Mouse (Mus musculus) embryonic facial prominence, embryonic 14.5 days (tissue): ENCODE results near the gene Carns1. TPM values are rescaled to one million over a fixed set of nuclear protein-coding genes. Genes with fewer than 3 reads are reported as not detected.

Source experiments
- ATAC-seq: fragments of 200-750 bp; cut with Nextera tagmentation; 2 replicates; pipeline ENCODE4 v1.8.0; 2017; ENCODE audit warnings: low read depth, moderate number of reproducible peaks, moderate TSS enrichment
- DNase-seq: peaks from one replicate; pipeline ENCODE4 v3.0.0-alpha.2; 2015; ENCODE audit warnings: low spot score
- H3K27ac ChIP-seq: fragments of 300-500 bp; sonication (generic); replicated peaks from 2 replicates; pipeline ENCODE4 v1.5.1; 2014; ENCODE audit warnings: low read depth, mild to moderate bottlenecking, low read length, moderate library complexity
- H3K27me3 ChIP-seq: fragments of 300-500 bp; sonication (generic); replicated peaks from 2 replicates; pipeline ENCODE4 v1.6.1; 2014; ENCODE audit warnings: low read length; ENCODE audit not compliant: control insufficient read depth, insufficient read depth
- H3K36me3 ChIP-seq: fragments of 300-500 bp; sonication (generic); 2 replicates; pipeline ENCODE4 v1.6.1; 2014; ENCODE audit warnings: low read length, mixed read lengths; ENCODE audit not compliant: control insufficient read depth, insufficient read depth
- H3K4me1 ChIP-seq: fragments of 300-500 bp; sonication (generic); 2 replicates; pipeline ENCODE4 v1.6.1; 2014; ENCODE audit warnings: antibody characterized with exemption, low read length; ENCODE audit not compliant: control insufficient read depth, insufficient read depth
- H3K4me2 ChIP-seq: fragments of 300-500 bp; sonication (generic); 2 replicates; pipeline ENCODE4 v1.6.1; 2014; ENCODE audit warnings: low read depth, mild to moderate bottlenecking, low read length, moderate library complexity, mixed read lengths
- H3K4me3 ChIP-seq: fragments of 300-500 bp; sonication (generic); 2 replicates; pipeline ENCODE4 v1.5.1; 2014; ENCODE audit warnings: low read depth, mild to moderate bottlenecking, low read length
- H3K9ac ChIP-seq: fragments of 300-500 bp; sonication (generic); 2 replicates; pipeline ENCODE4 v1.6.1; 2014; ENCODE audit warnings: low read depth, mild to moderate bottlenecking, low read length, moderate library complexity, mixed read lengths
- H3K9me3 ChIP-seq: fragments of 300-500 bp; sonication (generic); 2 replicates; pipeline ENCODE4 v1.6.1; 2016; ENCODE audit warnings: low read length; ENCODE audit not compliant: control insufficient read depth
- WGBS: fragments of 180-500 bp; shearing (Covaris S2); extraction: QIAGEN DNeasy Blood & Tissue Kit; methylation state at CpG from one replicate; pipeline ENCODE4 v1.1.7; 2014; 5-methylcytosine and 5-hydroxymethylcytosine counted together
- polyA plus RNA-seq: library from polyadenylated mRNA; unstranded; fragments of >200 nt; fragmentation: Nextera tagmentation; extraction: Ambion mirVana; gene quantifications from 2 replicates; pipeline ENCODE4 v1.2.1, GENCODE M21; 2014

Carns1 gene
- polyA plus RNA-seq, 1 experiment from 2014 or later: 4.3 TPM

DNA sequence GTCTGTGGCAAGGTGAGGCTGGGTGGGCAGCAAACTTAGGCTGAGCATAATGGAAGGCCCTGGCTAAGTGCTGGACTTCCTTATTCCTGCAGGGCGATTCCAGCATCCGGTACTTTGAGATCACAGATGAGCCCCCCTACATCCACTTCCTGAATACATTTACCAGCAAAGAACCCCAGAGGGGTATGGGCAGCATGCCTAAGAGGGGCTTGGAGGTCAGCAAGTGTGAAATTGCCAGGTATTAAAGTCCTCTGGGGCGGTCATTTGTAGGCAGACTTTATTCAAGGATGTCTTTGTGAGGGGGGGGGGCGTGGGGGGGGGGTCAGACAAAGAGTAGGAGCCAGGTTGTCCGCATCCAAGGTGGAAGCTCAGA, 23.8 kb downstream of the Carns1 start:
- WGBS: 71% methylated on average over 5 of the region's 5 CpGs
- no peak overlapping the region for H3K27ac ChIP-seq
- no peaks in the 10 kb centered on the region for H3K27me3 ChIP-seq
- H3K4me1 ChIP-seq: peaks cover 11% of the 10 kb centered on the region; the same call in 1 of the 2 replicates
- no peak overlapping the region for H3K9ac ChIP-seq
- no peaks in the 10 kb centered on the region for H3K9me3 ChIP-seq
- peaks cover 46% of the 10 kb centered on the region for H3K36me3 ChIP-seq
- DNase-seq: no peak
- no peak overlapping the region for H3K4me3 ChIP-seq
- no peak overlapping the region for H3K4me2 ChIP-seq
- no peak for ATAC-seq

GRCm38 (mm10) chr19:4150567-4151487, 24.5 kb downstream of the Carns1 start:
- Histone ChIP-seq H3K4me2 (no peak overlapping the region), H3K4me3 (no peak overlapping the region), H3K4me1 (peaks cover 11% of the 10 kb centered on the region; the same call in 1 of the 2 replicates), H3K27me3 (no peaks in the 10 kb centered on the region), H3K9me3 (no peaks in the 10 kb centered on the region), H3K36me3 (peaks cover 40% of the 10 kb centered on the region), H3K9ac (no peak overlapping the region), H3K27ac (no peak overlapping the region)
- ATAC-seq (no peak), DNase-seq (no peak)
- 86% methylated on average over 22 of the region's 22 CpGs for WGBS

GRCm38 (mm10) chr19:4149764-4150461, 25.4 kb downstream of the Carns1 start:
- no peaks in the 10 kb centered on the region for H3K9me3 ChIP-seq
- no peak overlapping the region for H3K27ac ChIP-seq
- no peak overlapping the region for H3K4me2 ChIP-seq
- 93% methylated on average over 16 of the region's 17 CpGs for WGBS
- no peaks in the 10 kb centered on the region for H3K27me3 ChIP-seq
- no peak for ATAC-seq
- H3K4me3 ChIP-seq: no peak overlapping the region
- DNase-seq: no peak
- H3K9ac ChIP-seq: peak overlapping the region; percentile 90; the same call in 1 of the 2 replicates
- H3K4me1 ChIP-seq: peaks cover 11% of the 10 kb centered on the region; the same call in 1 of the 2 replicates
- peaks cover 39% of the 10 kb centered on the region for H3K36me3 ChIP-seq

DNA sequence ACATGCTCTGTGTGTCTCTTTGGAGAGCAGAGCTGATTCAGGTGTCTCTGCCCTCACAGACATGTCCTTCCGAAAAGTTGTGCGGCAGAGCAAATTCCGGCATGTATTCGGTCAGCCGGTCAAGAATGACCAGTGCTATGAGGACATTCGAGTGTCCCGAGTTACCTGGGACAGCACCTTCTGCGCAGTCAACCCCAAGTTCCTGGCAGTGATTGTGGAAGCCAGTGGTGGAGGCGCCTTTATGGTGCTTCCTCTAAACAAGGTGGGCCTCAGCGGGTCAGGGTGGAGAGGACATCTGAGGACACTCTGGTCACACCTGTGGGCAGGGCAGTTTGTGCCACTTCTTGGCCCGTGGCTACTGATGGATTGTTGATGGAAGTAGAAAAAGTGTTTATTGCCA, 26.0 kb downstream of the Carns1 start:
- Histone ChIP-seq H3K36me3 (peaks cover 39% of the 10 kb centered on the region), H3K4me1 (peaks cover 11% of the 10 kb centered on the region; the same call in 1 of the 2 replicates), H3K9me3 (no peaks in the 10 kb centered on the region), H3K27ac (no peak overlapping the region), H3K27me3 (no peaks in the 10 kb centered on the region), H3K4me2 (peak overlapping the region; percentile 75), H3K9ac (peak overlapping the region; percentile 90), H3K4me3 (peak overlapping the region; percentile 87)
- DNase-seq (no peak), ATAC-seq (no peak)
- 86% methylated on average over 11 of the region's 11 CpGs for WGBS

DNA sequence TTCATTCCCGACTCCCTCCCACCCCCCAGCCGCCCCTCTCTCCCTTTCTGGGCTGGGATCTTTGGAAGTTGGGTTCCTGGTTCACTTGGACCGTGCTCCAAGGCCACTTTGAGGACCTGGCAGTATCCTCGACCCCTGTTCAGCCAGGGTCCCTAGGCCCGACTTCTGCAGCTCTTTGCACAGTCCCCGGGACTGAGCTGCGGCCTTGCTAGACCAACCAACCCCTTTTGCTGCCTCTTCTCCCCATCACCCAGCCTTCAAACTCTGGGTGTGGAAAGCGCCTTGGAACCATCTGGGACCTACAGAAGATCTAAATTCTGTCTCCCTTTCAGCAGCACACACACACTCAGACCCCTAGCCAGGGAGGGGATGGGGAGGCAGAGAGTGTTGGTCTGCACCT, 26.5 kb downstream of the Carns1 start:
- Histone ChIP-seq H3K27me3 (no peaks in the 10 kb centered on the region), H3K4me1 (peaks cover 11% of the 10 kb centered on the region; the same call in 1 of the 2 replicates), H3K27ac (peak overlapping the region; percentile 59), H3K4me3 (peak overlapping the region; percentile 87), H3K36me3 (peaks cover 36% of the 10 kb centered on the region), H3K9me3 (no peaks in the 10 kb centered on the region), H3K4me2 (peak overlapping the region; percentile 75), H3K9ac (peak overlapping the region; percentile 90)
- DNase-seq: no peak
- 3% methylated on average over 8 of the region's 8 CpGs for WGBS
- ATAC-seq: peak; percentile 23; the same call in 1 of the 2 replicates

DNA sequence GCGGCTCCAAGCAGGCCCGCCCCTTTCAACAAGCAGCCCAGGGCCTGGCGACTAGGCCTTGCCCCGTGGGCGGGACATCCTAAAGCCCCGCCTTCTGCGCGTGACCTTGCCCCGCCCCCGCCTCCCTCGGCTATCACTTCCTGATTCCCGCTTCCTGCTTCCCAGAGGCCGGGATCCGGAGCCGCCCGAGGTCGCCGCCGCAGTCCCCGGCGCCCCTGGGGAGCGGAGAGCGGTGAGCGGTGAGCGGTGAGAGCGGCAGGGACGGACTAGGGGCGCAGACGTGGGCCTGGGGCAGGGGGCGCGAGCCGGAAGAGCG, 26.8 kb downstream of the Carns1 start, which contains the start of gene Coro1b:
Coro1b (plus strand) TSS at position 129 of the 316 bp plus-strand sequence.
- Histone ChIP-seq H3K27ac (peak within 1 kb of the TSS; percentile 59), H3K36me3 (peaks cover 33% of the 10 kb centered on the region), H3K9ac (peak within 1 kb of the TSS; percentile 90), H3K9me3 (no peaks in the 10 kb centered on the region), H3K4me3 (peak within 1 kb of the TSS; percentile 87), H3K4me2 (peak within 1 kb of the TSS; percentile 75), H3K27me3 (no peaks in the 10 kb centered on the region), H3K4me1 (peaks cover 11% of the 10 kb centered on the region; the same call in 1 of the 2 replicates)
- ATAC-seq (peak; percentile 97), DNase-seq (peak; percentile 96)
- 0% methylated on average over 15 of the region's 33 CpGs for WGBS

DNA sequence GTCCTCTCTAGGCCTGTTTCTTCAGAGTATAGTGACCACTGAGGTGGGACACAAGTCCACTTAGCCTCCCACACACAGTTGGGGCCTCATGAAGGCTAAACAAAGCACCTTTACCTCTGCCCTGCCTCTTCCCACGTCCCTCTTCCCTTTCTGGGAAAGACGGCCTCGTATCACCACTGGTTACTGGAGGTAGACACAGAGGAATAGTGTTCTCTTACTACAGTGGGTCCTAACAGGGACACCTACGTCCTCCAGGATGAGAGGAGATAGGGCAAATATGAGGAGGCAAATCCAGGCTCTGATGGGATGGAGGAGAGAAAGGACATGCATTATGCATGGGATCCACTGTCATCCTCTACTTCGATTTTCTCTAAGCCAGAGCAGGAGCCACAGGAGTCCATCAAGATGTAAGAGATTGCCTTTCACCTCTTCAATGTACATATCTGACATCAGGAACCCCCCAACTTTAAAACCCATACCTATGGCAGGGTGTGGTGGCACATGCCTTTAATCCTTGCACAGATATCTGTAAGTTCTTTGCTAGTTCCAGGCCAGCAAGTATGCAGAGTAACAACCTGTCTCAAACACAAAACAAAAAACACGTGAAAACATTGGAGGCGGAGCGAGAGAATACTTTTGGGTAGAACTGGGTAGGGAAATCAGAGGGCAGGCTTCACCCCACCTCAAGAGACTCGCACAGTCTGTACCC, 27.3 kb downstream of the Carns1 start:
- ATAC-seq: no peak
- Histone ChIP-seq H3K9ac (peak overlapping the region; percentile 90), H3K4me1 (peaks cover 11% of the 10 kb centered on the region; the same call in 1 of the 2 replicates), H3K4me3 (peak overlapping the region; percentile 87), H3K36me3 (peaks cover 28% of the 10 kb centered on the region), H3K4me2 (peak overlapping the region; percentile 75), H3K9me3 (no peaks in the 10 kb centered on the region), H3K27ac (peak overlapping the region; percentile 44; the same call in 1 of the 2 replicates), H3K27me3 (no peaks in the 10 kb centered on the region)
- DNase-seq: no peak
- 32% methylated on average over 9 of the region's 9 CpGs for WGBS

GRCm38 (mm10) chr19:4147022-4147405, 28.3 kb downstream of the Carns1 start:
- H3K27me3 ChIP-seq: no peaks in the 10 kb centered on the region
- peaks cover 11% of the 10 kb centered on the region; the same call in 1 of the 2 replicates for H3K4me1 ChIP-seq
- ATAC-seq (no peak), DNase-seq (no peak)
- H3K9me3 ChIP-seq: no peaks in the 10 kb centered on the region
- H3K9ac ChIP-seq: no peak overlapping the region
- H3K4me2 ChIP-seq: no peak overlapping the region
- H3K4me3 ChIP-seq: no peak overlapping the region
- WGBS: 49% methylated on average over 3 of the region's 3 CpGs
- H3K27ac ChIP-seq: no peak overlapping the region
- peaks cover 19% of the 10 kb centered on the region for H3K36me3 ChIP-seq
